Mouse (Mus musculus): Measurements from ENCODE around the gene Blnk.

Blnk gene

GRCm38 (mm10) chr19:40970301-40970700, 24.0 kb downstream of the Blnk start:
- intact Hi-C loops (cut with DNase I): no loop called here

- intact Hi-C loops (cut with DNase I): loop anchor here (5.0 kb wide), 1 partner anchor 52 kb away; no protein-coding TSS in a partner anchor
Measured at GRCm38 (mm10) chr19:40964936-40965850, 29.1 kb downstream of the Blnk start.

- intact Hi-C loops (cut with DNase I): loop anchor here (5.0 kb wide), 1 partner anchor 53 kb away; no protein-coding TSS in a partner anchor
Measured at GRCm38 (mm10) chr19:40964367-40964891, 29.9 kb downstream of the Blnk start.

- intact Hi-C loops (cut with DNase I): loop anchor here (5.0 kb wide), 1 partner anchor 54 kb away; no protein-coding TSS in a partner anchor
Measured at GRCm38 (mm10) chr19:40962988-40963387, 31.3 kb downstream of the Blnk start.

- intact Hi-C loops (cut with DNase I): no loop called here
Measured at GRCm38 (mm10) chr19:40958981-40959380, 35.4 kb downstream of the Blnk start.

GRCm38 (mm10) chr19:40946937-40947577, 47.3 kb downstream of the Blnk start:
- intact Hi-C loops (cut with DNase I): no loop called here

- intact Hi-C loops (cut with DNase I): no loop called here
Measured at GRCm38 (mm10) chr19:40943552-40943951, 50.8 kb downstream of the Blnk start.

GRCm38 (mm10) chr19:40936038-40936437, 58.3 kb downstream of the Blnk start:
- intact Hi-C loops (cut with DNase I): no loop called here

GRCm38 (mm10) chr19:40935376-40935775, 59.0 kb downstream of the Blnk start:
- intact Hi-C loops (cut with DNase I): no loop called here

- intact Hi-C loops (cut with DNase I): no loop called here
Measured at GRCm38 (mm10) chr19:40931581-40932369, 62.6 kb downstream of the Blnk start.

GRCm38 (mm10) chr19:40895393-40895703, 99.0 kb downstream of the Blnk start:
- intact Hi-C loops (cut with DNase I): no loop called here

- intact Hi-C loops (cut with DNase I): loop anchor here (1.0 kb wide), 1 partner anchor 21 kb away; no protein-coding TSS in a partner anchor
Measured at GRCm38 (mm10) chr19:40894519-40895392, 99.6 kb downstream of the Blnk start, which contains the start of gene Zfp518a. Gene Zfp518a, plus strand, starts transcription at chr19:40894705.

GRCm38 (mm10) chr19:40894071-40894506, 100.2 kb downstream of the Blnk start:
- intact Hi-C loops (cut with DNase I): loop anchor here (1.0 kb wide), 1 partner anchor 21 kb away; no protein-coding TSS in a partner anchor

GRCm38 (mm10) chr19:40888887-40889286, 105.4 kb downstream of the Blnk start:
- intact Hi-C loops (cut with DNase I): no loop called here

- intact Hi-C loops (cut with DNase I): no loop called here
Measured at GRCm38 (mm10) chr19:40881700-40882099, 112.6 kb downstream of the Blnk start.

Small RNAs within 50 kb of the gene (microRNA-seq; reads per million reads assigned to microRNA genes)
- 0.11 to 0.62 reads per million in 2 experiments for gene Mir8092
